Mouse (Mus musculus) lung, postnatal 10 days (tissue): ENCODE data around the gene Pgs1.
A peak's percentile ranks its signal among the peaks of the same experiment; 100 is the strongest.

Experiments used
- DNase-seq: peaks from one replicate; pipeline ENCODE4 v3.0.0; 2021

The Pgs1 gene

GRCm38 (mm10) chr11:118058872-118059271, 72.8 kb downstream of the Pgs1 start:
- no peak for DNase-seq

- DNase-seq: no peak
Measured at GRCm38 (mm10) chr11:118060038-118060437, 73.9 kb downstream of the Pgs1 start.

- no peak for DNase-seq
Measured at GRCm38 (mm10) chr11:118067588-118067987, 81.5 kb downstream of the Pgs1 start.

- DNase-seq: no peak
Measured at GRCm38 (mm10) chr11:118068812-118069332, 82.8 kb downstream of the Pgs1 start.

GRCm38 (mm10) chr11:118071227-118071912, 85.3 kb downstream of the Pgs1 start:
- DNase-seq: peak; percentile 67
